Mouse (Mus musculus) liver, adult 2 months (tissue): ENCODE measurements at regions not wholly inside any gene's neighbourhood (a gene's known extent, or its start where the extent isn't known, plus 50 kb on each side); places are given as distances from the start of the nearest gene placed in this dataset.

ENCODE experiments used
- CTCF ChIP-seq: fragments of 200-500 bp; IDR thresholded peaks from 2 replicates; pipeline ENCODE4 v1.5.1; 2011; ENCODE audit warnings: low read depth, low read length, control low read depth
- POLR2A ChIP-seq: fragments of 200-500 bp; IDR thresholded peaks from 2 replicates; pipeline ENCODE4 v1.6.1; 2011; ENCODE audit warnings: low read length, control low read depth; ENCODE audit not compliant: insufficient read depth; ENCODE audit errors: extremely low read depth

GRCm38 (mm10) chr5:41419121-41419874 lies 288.7 kb downstream of the Rab28 start:
- TF ChIP-seq POLR2A (no peak), CTCF (no peak)
